Mouse (Mus musculus) ES-E14 (cell line): Measurements from ENCODE around the gene Gsta4.

Experiments
- CHD2 ChIP-seq: IDR thresholded peaks from 2 replicates; pipeline ENCODE4 v1.6.1; 2014; ENCODE audit warnings: mild to moderate bottlenecking, low read depth, low read length, inconsistent platforms
- HCFC1 ChIP-seq: IDR thresholded peaks from 2 replicates; pipeline ENCODE4 v1.6.1; 2012; ENCODE audit warnings: low read length, inconsistent platforms, borderline replicate concordance; ENCODE audit not compliant: insufficient read depth
- MAFK ChIP-seq: IDR thresholded peaks from 2 replicates; pipeline ENCODE4 v1.6.1; 2014; ENCODE audit warnings: mild to moderate bottlenecking, low read depth, low read length, inconsistent platforms; ENCODE audit not compliant: insufficient read depth
- ZC3H11A ChIP-seq: IDR thresholded peaks from 2 replicates; pipeline ENCODE4 v1.6.1; 2012; ENCODE audit warnings: low read depth, mild to moderate bottlenecking, inconsistent platforms, low read length, borderline replicate concordance
- ZNF384 ChIP-seq: IDR thresholded peaks from 2 replicates; pipeline ENCODE4 v1.6.1; 2012; ENCODE audit warnings: low read depth, low read length, inconsistent platforms

DNA sequence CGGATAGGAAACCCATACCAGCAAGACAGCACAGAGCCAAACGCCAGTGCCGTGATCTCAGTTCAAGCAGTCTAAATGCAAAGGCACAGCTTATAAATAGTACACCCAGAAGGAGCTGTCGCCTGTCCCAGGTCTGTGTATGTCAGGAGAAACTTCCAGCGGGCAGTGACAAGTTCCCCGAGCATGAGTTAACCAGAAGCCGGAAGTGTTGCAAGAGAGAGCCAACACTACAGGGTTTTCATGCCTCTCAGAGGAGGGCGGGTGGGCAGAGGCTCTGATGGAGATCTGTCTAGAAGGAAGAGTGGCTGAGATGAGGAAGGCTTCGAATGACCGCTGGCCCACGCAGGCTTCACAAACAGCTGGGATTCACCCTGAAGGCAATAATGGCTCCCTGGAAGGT, 42.7 kb downstream of the Gsta4 start:
- TF ChIP-seq HCFC1 (no peak), ZC3H11A (no peak), ZNF384 (no peak), MAFK (no peak), CHD2 (no peak)
